In genomic region chr4:48650617-48651360, GRCm38 (mm10) we compare ENCODE assay signal across 14 mouse cellular contexts. TPM values are rescaled to one million over a fixed set of nuclear protein-coding genes. Genes with fewer than 3 reads are reported as not detected.
DNase-seq lines count a peak whose midpoint lies in the region.
"Had no signal": no experiment of that assay in that cellular context is flagged by ENCODE, and none has a peak within 500 bp of the region (broad histone marks: within the 10 kb centered on the region; RNA-seq: fewer than 3 reads in every experiment).

No protein-coding gene starts in this region.

- peak; percentile 46 for DNase-seq in heart, adult 11 months
- DNase-seq in heart, postnatal 25 days (ENCODE audit: low spot score), result no peak
- DNase-seq in ovary, postnatal 36 days (ENCODE audit: low spot score), result peak; percentile 17
- DNase-seq in ovary, postnatal 14 days (ENCODE audit: low spot score), result no peak
- peak; percentile 42 for DNase-seq in ZHBTc4 (ENCODE audit: low read depth, low spot score)
- DNase-seq in lung, adult 18-20 months, result no peak
- DNase-seq in retina, postnatal 1 day, result no peak
- DNase-seq: adrenal gland, postnatal 10 days; cerebellum, adult 11-12 months; cerebellum, adult 9-10 months; cerebellum, postnatal 25 days; gastrocnemius, postnatal 10 days; heart, adult 2 months; heart, postnatal 4 days had no signal

- intact Hi-C loops in heart, postnatal 25 days (cut with DNase I), result no loop called here

RNA-seq across cellular contexts. Expression of gene Cavin4, which starts 12.5 kb away (rescaled TPM):
- total RNA-seq in heart, postnatal 25 days (2021), result 100 to 1,000 TPM; 105 to 112 TPM

Comparison
In these comparisons a context has a peak if more than half of its experiments do, and no peak if none do; other contexts are left out.
1. DNase-seq: peak in heart, adult 11 months (single experiment), ovary, postnatal 36 days (single experiment) and ZHBTc4 (single experiment); none in heart, postnatal 25 days (single experiment), ovary, postnatal 14 days (single experiment), lung, adult 18-20 months (0 of 2) and retina, postnatal 1 day (single experiment).